Mouse (Mus musculus): ENCODE results near the gene Slc44a4. TPM values are rescaled to one million over a fixed set of nuclear protein-coding genes. Genes with fewer than 3 reads are reported as not detected.
"Not testable (repeated sequence)": the region's sequence is repeated elsewhere in the genome, so short reads cannot be mapped to it uniquely, and the experiment has no call there.

Slc44a4 gene
- polyA plus RNA-seq, 1 experiment from 2014 or later, result not detected

DNA sequence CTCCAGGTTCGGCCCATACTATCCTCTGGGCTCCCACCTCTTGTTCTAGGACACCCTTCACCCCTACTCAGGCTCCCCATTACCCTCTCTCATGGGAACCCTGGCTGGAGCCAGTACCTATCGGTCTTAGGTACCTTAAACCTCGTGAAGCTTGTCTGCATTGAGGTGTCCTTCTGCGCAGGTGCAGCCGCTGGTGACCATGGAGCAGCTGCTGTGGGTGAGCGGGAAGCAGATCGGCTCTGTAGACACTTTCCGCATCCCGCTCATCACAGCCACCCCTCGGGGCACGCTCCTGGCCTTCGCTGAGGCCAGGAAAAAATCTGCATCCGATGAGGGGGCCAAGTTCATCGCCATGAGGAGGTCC, 17.5 kb downstream of the Slc44a4 start:
- peak; percentile 60; the same call in 1 of the 2 replicates for ATAC-seq (ENCODE audit: low read depth)
- H3K9me3 ChIP-seq, result no peaks in the 10 kb centered on the region
- peak overlapping the region; percentile 68 for H3K4me3 ChIP-seq
- H3K36me3 ChIP-seq, result peaks cover 20% of the 10 kb centered on the region
- peak overlapping the region; percentile 84 for H3K9ac ChIP-seq
- H3K27me3 ChIP-seq, result no peaks in the 10 kb centered on the region
- WGBS, result 7% methylated on average over 14 of the region's 14 CpGs
- H3K4me1 ChIP-seq (replicated peaks), result peaks cover 12% of the 10 kb centered on the region
- peak overlapping the region; percentile 92 for H3K4me2 ChIP-seq
- H3K27ac ChIP-seq (replicated peaks), result peak overlapping the region; percentile 71

GRCm38 (mm10) chr17:34932287-34932686, 18.0 kb downstream of the Slc44a4 start:
- peaks cover 20% of the 10 kb centered on the region for H3K36me3 ChIP-seq
- H3K4me3 ChIP-seq, result peak overlapping the region; percentile 68
- H3K4me1 ChIP-seq (replicated peaks), result peaks cover 12% of the 10 kb centered on the region
- H3K4me2 ChIP-seq, result peak overlapping the region; percentile 92
- no peak overlapping the region for H3K27ac ChIP-seq (replicated peaks)
- ATAC-seq (ENCODE audit: low read depth), result no peak
- no peaks in the 10 kb centered on the region for H3K27me3 ChIP-seq
- no peaks in the 10 kb centered on the region for H3K9me3 ChIP-seq
- 90% methylated on average over 8 of the region's 8 CpGs for WGBS
- peak overlapping the region; percentile 84 for H3K9ac ChIP-seq

DNA sequence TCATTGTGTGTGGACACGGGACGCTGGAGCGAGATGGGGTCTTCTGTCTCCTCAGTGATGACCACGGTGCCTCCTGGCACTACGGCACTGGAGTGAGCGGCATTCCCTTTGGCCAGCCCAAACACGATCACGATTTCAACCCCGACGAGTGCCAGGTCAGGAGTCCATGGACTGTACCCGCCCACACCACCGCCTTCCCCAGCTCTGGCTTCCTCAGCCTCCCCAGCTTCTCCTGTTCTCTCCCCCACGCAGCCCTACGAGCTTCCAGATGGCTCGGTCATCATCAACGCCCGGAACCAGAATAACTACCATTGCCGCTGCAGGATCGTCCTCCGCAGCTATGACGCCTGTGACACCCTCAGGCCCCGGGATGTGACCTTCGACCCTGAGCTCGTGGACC, 19.8 kb downstream of the Slc44a4 start:
- Histone ChIP-seq H3K27me3 (no peaks in the 10 kb centered on the region), H3K4me3 (no peak overlapping the region), H3K9ac (no peak overlapping the region), H3K4me1 (replicated peaks) (peaks cover 12% of the 10 kb centered on the region), H3K4me2 (no peak overlapping the region), H3K9me3 (no peaks in the 10 kb centered on the region), H3K36me3 (peaks cover 20% of the 10 kb centered on the region), H3K27ac (replicated peaks) (no peak overlapping the region)
- ATAC-seq (ENCODE audit: low read depth), result no peak
- WGBS, result 78% methylated on average over 24 of the region's 24 CpGs

GRCm38 (mm10) chr17:34934830-34935229, 20.6 kb downstream of the Slc44a4 start:
- Histone ChIP-seq H3K4me3 (no peak overlapping the region), H3K27ac (replicated peaks) (no peak overlapping the region), H3K4me1 (replicated peaks) (peaks cover 12% of the 10 kb centered on the region), H3K9me3 (no peaks in the 10 kb centered on the region), H3K36me3 (peaks cover 20% of the 10 kb centered on the region), H3K4me2 (no peak overlapping the region), H3K27me3 (no peaks in the 10 kb centered on the region), H3K9ac (no peak overlapping the region)
- 57% methylated on average over 8 of the region's 8 CpGs for WGBS
- no peak for ATAC-seq (ENCODE audit: low read depth)

DNA sequence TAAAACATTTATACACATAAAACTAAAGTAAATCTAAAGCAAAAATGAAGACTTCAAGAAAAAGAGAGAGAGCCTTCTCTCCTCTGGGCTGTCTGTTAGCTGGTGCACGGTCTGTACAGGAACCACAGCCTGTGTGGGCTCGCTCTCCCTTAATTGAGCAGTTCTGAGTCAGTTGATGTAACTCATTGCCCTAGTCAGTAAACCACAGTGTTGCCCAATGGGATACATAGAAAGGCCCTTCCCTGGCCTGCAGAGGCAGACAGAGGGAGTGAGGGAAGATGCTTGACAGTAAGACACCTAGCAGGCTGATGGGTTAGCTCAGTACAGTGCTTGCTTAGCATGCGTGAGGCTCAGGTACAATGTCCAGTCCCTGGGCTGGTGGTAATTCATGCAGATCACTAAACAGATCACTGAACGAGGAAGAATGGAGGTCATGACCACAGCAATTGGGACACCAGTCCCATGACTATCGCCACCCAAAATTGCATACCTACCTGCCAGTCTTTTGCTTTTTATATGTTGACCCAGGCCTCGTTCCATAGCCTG, 23.8 kb downstream of the Slc44a4 start:
- no peaks in the 10 kb centered on the region for H3K27me3 ChIP-seq
- peaks cover 7% of the 10 kb centered on the region for H3K4me1 ChIP-seq (replicated peaks)
- 82% methylated on average over 6 of the region's 6 CpGs for WGBS
- H3K27ac ChIP-seq (replicated peaks), result no peak overlapping the region
- no peak overlapping the region for H3K4me3 ChIP-seq
- H3K9ac ChIP-seq, result no peak overlapping the region
- peaks cover 20% of the 10 kb centered on the region for H3K36me3 ChIP-seq
- H3K4me2 ChIP-seq, result no peak overlapping the region
- no peaks in the 10 kb centered on the region for H3K9me3 ChIP-seq
- no peak for ATAC-seq (ENCODE audit: low read depth)

DNA sequence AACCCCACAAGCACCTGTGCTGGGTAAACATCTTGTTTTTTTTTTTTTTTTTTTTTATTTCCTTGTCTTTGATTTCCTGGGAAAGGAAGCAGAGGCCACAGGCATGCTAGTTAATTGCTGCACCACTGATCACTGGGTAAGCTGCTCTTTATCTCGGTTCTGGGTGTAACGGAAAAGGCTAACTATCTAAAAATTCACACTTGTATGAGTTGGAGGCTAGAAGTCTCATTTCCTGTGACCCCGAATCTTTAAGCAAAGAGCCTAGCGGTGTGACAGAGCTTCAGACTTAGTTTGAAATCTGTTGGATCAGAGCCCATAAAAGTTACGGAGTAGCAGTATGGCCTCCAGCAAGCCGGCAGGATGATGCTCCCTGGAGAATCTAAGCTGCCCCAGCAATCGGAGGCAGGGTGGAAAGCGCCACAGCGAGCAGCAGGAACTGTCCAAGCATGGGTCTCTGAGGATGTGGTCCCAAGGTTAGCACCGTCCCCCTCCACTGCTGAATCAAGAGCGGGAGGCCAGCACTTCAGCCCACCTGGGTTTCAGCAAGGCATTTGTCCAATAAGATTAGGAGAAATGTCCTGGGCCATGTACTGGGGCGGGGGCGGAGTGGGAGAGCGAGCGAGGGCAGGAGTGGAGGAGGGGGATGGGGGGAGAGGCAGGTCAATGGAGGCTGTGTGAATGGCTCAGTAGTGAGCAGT, 27.2 kb downstream of the Slc44a4 start:
- no peaks in the 10 kb centered on the region for H3K9me3 ChIP-seq
- peak overlapping the region; percentile 63 for H3K9ac ChIP-seq
- H3K4me2 ChIP-seq, result peak overlapping the region; percentile 51
- 5% methylated on average over 15 of the region's 15 CpGs for WGBS
- no peaks in the 10 kb centered on the region for H3K36me3 ChIP-seq
- no peak for ATAC-seq (ENCODE audit: low read depth)
- 0 out of 2 replicates have a peak overlapping the region, but pooled peaks have one; percentile 23 for H3K27ac ChIP-seq (replicated peaks)
- no peaks in the 10 kb centered on the region for H3K27me3 ChIP-seq
- H3K4me3 ChIP-seq, result peak overlapping the region; percentile 27
- peaks cover 7% of the 10 kb centered on the region for H3K4me1 ChIP-seq (replicated peaks)

GRCm38 (mm10) chr17:34943128-34943815, 29.0 kb downstream of the Slc44a4 start:
- no peak overlapping the region for H3K4me3 ChIP-seq
- H3K9me3 ChIP-seq, result no peaks in the 10 kb centered on the region
- H3K36me3 ChIP-seq, result peaks cover 4% of the 10 kb centered on the region; the same call in 1 of the 2 replicates
- H3K4me1 ChIP-seq (replicated peaks), result peaks cover 7% of the 10 kb centered on the region
- no peak overlapping the region for H3K4me2 ChIP-seq
- no peak overlapping the region for H3K9ac ChIP-seq
- WGBS, result 77% methylated on average over 4 of the region's 4 CpGs
- no peak overlapping the region for H3K27ac ChIP-seq (replicated peaks)
- no peak for ATAC-seq (ENCODE audit: low read depth)
- H3K27me3 ChIP-seq, result no peaks in the 10 kb centered on the region

- Histone ChIP-seq H3K27me3 (no peaks in the 10 kb centered on the region), H3K4me2 (no peak overlapping the region), H3K4me1 (replicated peaks) (peaks cover 7% of the 10 kb centered on the region), H3K27ac (replicated peaks) (no peak overlapping the region), H3K36me3 (peaks cover 13% of the 10 kb centered on the region), H3K9ac (no peak overlapping the region), H3K9me3 (no peaks in the 10 kb centered on the region), H3K4me3 (no peak overlapping the region)
- ATAC-seq (ENCODE audit: low read depth), result no peak
Measured at GRCm38 (mm10) chr17:34944362-34944761, 30.1 kb downstream of the Slc44a4 start.

GRCm38 (mm10) chr17:34946486-34947140, 32.3 kb downstream of the Slc44a4 start:
- Histone ChIP-seq H3K9me3 (no peaks in the 10 kb centered on the region), H3K27me3 (no peaks in the 10 kb centered on the region), H3K36me3 (peaks cover 30% of the 10 kb centered on the region), H3K4me2 (no peak overlapping the region), H3K4me1 (replicated peaks) (peaks cover 23% of the 10 kb centered on the region), H3K9ac (no peak overlapping the region), H3K27ac (replicated peaks) (no peak overlapping the region), H3K4me3 (no peak overlapping the region)
- 89% methylated on average over 5 of the region's 5 CpGs for WGBS
- ATAC-seq (ENCODE audit: low read depth), result no peak

DNA sequence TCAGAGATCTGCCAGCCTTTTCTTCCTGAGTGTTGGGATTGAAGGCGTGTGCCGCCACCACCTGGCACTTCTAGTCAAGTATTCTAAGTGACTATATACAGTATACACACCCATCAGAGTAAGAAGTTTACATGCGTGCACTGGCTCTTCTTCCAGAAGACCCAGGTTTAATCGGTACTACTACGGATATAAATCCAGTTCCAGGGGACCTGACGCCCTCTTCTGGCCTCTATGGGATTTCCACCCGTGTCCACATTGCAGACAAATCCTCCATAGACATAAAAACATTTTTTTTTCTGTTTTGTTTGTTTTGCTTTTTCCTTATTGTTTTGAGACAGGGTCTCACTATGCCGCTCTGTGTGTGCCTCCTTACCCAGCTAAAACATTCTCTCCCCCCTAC, 33.3 kb downstream of the Slc44a4 start:
- 27% methylated on average over 8 of the region's 8 CpGs for WGBS
- no peak overlapping the region for H3K4me2 ChIP-seq
- H3K9me3 ChIP-seq, result no peaks in the 10 kb centered on the region
- H3K27me3 ChIP-seq, result no peaks in the 10 kb centered on the region
- ATAC-seq (ENCODE audit: low read depth), result no peak
- no peak overlapping the region for H3K9ac ChIP-seq
- peaks cover 20% of the 10 kb centered on the region for H3K4me1 ChIP-seq (replicated peaks)
- H3K27ac ChIP-seq (replicated peaks), result no peak overlapping the region
- H3K4me3 ChIP-seq, result no peak overlapping the region
- H3K36me3 ChIP-seq, result peaks cover 30% of the 10 kb centered on the region

DNA sequence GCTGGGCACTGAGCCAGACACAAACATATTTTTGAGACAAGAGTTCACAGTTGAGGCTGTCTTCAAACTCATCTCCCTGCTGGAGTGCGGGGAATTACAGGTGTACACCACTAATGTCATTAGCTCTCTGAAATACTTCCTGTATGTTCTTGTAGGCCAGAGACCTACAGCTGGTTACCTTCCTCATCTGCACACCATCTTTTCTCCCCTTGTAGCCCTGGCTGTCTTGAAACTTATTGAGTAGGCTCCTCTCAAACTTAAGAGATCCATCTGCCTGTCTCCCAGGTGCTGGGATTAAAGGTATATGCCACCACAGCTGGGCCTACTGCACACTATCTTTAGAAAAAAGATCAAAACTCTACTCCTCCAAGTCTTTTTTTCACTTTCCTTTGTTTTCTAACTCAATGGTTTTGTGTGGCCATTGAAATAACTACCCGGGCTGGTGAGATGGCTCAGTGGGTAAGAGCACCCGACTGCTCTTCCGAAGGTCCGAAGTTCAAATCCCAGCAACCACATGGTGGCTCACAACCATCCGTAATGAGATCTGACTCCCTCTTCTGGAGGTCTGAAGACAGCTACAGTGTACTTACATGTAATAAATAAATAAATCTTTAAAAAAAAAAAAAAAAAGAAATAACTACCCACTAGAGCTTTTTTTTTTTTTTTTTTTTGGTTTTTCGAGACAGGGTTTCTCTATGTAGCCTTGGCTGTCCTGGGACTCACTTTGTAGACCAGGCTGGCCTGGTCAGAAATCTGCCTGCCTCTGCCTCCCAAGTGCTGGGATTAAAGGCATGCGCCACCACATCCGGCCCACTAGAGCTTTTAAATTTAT, 34.7 kb downstream of the Slc44a4 start:
- not testable (repeated sequence) for H3K9me3 ChIP-seq; ATAC-seq (ENCODE audit: low read depth); H3K4me2 ChIP-seq; H3K9ac ChIP-seq; H3K27me3 ChIP-seq; H3K4me3 ChIP-seq; H3K27ac ChIP-seq (replicated peaks)
- WGBS, result 62% methylated on average over 9 of the region's 9 CpGs
- peaks cover 20% of the 10 kb centered on the region for H3K4me1 ChIP-seq (replicated peaks)
- H3K36me3 ChIP-seq, result peaks cover 30% of the 10 kb centered on the region
